Mouse (Mus musculus) ES-Bruce4 (cell line): Measurements from ENCODE around the gene Tnn.

ENCODE experiments used
- CTCF ChIP-seq: IDR thresholded peaks from one replicate; pipeline ENCODE4 v1.8.1; 2011; ENCODE audit warnings: low read depth, low read length
- EP300 ChIP-seq: IDR thresholded peaks from 2 replicates; pipeline ENCODE4 v1.6.1; 2011; ENCODE audit warnings: low read depth, low read length; ENCODE audit not compliant: insufficient read depth
- POLR2A ChIP-seq: IDR thresholded peaks from one replicate; pipeline ENCODE4 v1.8.1; 2011; ENCODE audit warnings: low read length; ENCODE audit not compliant: insufficient read depth

- TF ChIP-seq EP300, result no peak
- no peak for TF ChIP-seq CTCF
- no peak for TF ChIP-seq POLR2A
These were observed 93.5 kb downstream of the Tnn start for GRCm38 (mm10) chr1:160059908-160060307.
